Mouse (Mus musculus): ENCODE measurements at regions not wholly inside any gene's neighbourhood (a gene's known extent, or its start where the extent isn't known, plus 50 kb on each side); places are given as distances from the start of the nearest gene placed in this dataset.

DNA sequence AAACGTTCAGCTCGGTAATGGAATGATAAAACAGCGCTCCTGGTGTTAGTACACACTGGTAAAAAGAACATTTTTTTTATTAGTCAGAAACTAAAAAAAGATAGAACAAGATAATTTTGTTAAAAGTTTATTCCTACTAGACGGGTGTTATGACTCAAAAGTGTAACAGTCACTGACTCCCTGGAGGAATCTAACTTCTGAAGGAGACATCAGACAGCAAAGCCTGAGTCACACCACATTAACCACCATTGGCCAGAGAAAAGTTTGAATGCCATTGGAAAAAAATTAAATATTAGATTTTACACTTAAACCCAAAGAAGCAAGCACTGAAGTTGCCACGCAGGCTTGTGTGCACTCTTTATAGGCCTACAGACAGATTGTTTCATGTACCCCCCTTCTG is 205.3 kb downstream of the Nedd1 start:
- Histone ChIP-seq H3K9ac (ENCODE audit: low read depth, low read length) (no peak overlapping the region), H3K4me3 (ENCODE audit: low read length) (no peak overlapping the region), H3K27ac (ENCODE audit: low read depth, low read length) (no peak overlapping the region), H3K27me3 (replicated peaks; ENCODE audit: control insufficient read depth, insufficient read depth, low read length) (no peaks in the 10 kb centered on the region), H3K4me1 (ENCODE audit: control insufficient read depth, insufficient read depth, low read depth, low read length) (peaks cover 2% of the 10 kb centered on the region; the same call in 1 of the 2 replicates), H3K36me3 (ENCODE audit: control insufficient read depth, insufficient read depth, low read length) (no peaks in the 10 kb centered on the region), H3K4me2 (ENCODE audit: low read length) (no peak overlapping the region), H3K9me3 (ENCODE audit: control insufficient read depth, low read length) (no peaks in the 10 kb centered on the region)
- ATAC-seq: no peak
- 66% methylated on average over 5 of the region's 5 CpGs for WGBS

- Histone ChIP-seq H3K4me1 (ENCODE audit: control insufficient read depth, insufficient read depth, low read depth, low read length) (no peaks in the 10 kb centered on the region), H3K27me3 (replicated peaks; ENCODE audit: control insufficient read depth, insufficient read depth, low read length) (no peaks in the 10 kb centered on the region), H3K9ac (ENCODE audit: low read depth, low read length) (no peak overlapping the region), H3K27ac (ENCODE audit: low read depth, low read length) (no peak overlapping the region), H3K4me2 (ENCODE audit: low read length) (no peak overlapping the region), H3K36me3 (ENCODE audit: control insufficient read depth, insufficient read depth, low read length) (no peaks in the 10 kb centered on the region), H3K4me3 (ENCODE audit: low read length) (no peak overlapping the region), H3K9me3 (ENCODE audit: control insufficient read depth, low read length) (no peaks in the 10 kb centered on the region)
- no peak for ATAC-seq
- WGBS: 81% methylated on average over 7 of the region's 7 CpGs
Measured at GRCm38 (mm10) chr10:92511769-92512168, 210.5 kb downstream of the Nedd1 start.

- Histone ChIP-seq H3K4me1 (ENCODE audit: control insufficient read depth, insufficient read depth, low read depth, low read length) (no peaks in the 10 kb centered on the region), H3K4me3 (ENCODE audit: low read length) (no peak overlapping the region), H3K9me3 (ENCODE audit: control insufficient read depth, low read length) (no peaks in the 10 kb centered on the region), H3K36me3 (ENCODE audit: control insufficient read depth, insufficient read depth, low read length) (no peaks in the 10 kb centered on the region), H3K4me2 (ENCODE audit: low read length) (no peak overlapping the region), H3K9ac (ENCODE audit: low read depth, low read length) (no peak overlapping the region), H3K27ac (ENCODE audit: low read depth, low read length) (no peak overlapping the region), H3K27me3 (replicated peaks; ENCODE audit: control insufficient read depth, insufficient read depth, low read length) (no peaks in the 10 kb centered on the region)
- 86% methylated on average over 2 of the region's 2 CpGs for WGBS
- no peak for ATAC-seq
Measured at GRCm38 (mm10) chr10:92510677-92511076, 211.5 kb downstream of the Nedd1 start.

GRCm38 (mm10) chr10:92504271-92504670 is 217.9 kb downstream of the Nedd1 start:
- Histone ChIP-seq H3K9ac (ENCODE audit: low read depth, low read length) (no peak overlapping the region), H3K27me3 (replicated peaks; ENCODE audit: control insufficient read depth, insufficient read depth, low read length) (no peaks in the 10 kb centered on the region), H3K4me2 (ENCODE audit: low read length) (no peak overlapping the region), H3K27ac (ENCODE audit: low read depth, low read length) (no peak overlapping the region), H3K4me1 (ENCODE audit: control insufficient read depth, insufficient read depth, low read depth, low read length) (no peaks in the 10 kb centered on the region), H3K4me3 (ENCODE audit: low read length) (no peak overlapping the region), H3K36me3 (ENCODE audit: control insufficient read depth, insufficient read depth, low read length) (no peaks in the 10 kb centered on the region), H3K9me3 (ENCODE audit: control insufficient read depth, low read length) (no peaks in the 10 kb centered on the region)
- no peak for ATAC-seq
- WGBS: 87% methylated on average over 1 of the region's 1 CpGs

DNA sequence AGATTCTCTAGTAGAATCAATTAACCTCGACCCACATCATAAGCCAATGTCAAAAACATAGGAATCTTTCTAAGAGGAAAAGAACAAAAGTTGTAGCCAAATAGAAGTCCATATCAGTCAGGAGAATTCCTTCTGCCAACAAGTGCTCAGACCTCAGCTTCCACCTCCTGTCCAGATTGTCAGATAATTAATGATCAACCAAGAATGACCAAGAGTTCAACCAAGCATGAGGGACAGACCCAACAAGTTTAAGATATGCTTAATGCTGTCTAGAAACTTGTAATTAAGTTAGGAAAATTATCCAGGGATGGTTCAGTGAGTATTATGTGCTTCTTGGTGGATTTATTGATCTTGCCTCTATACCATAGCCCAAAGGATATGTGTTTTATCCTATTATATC is 238.6 kb downstream of the Nedd1 start:
- H3K27me3 ChIP-seq (replicated peaks; ENCODE audit: control insufficient read depth, insufficient read depth, low read length): no peaks in the 10 kb centered on the region
- 65% methylated on average over 1 of the region's 1 CpGs for WGBS
- H3K4me1 ChIP-seq (ENCODE audit: control insufficient read depth, insufficient read depth, low read depth, low read length): no peaks in the 10 kb centered on the region
- ATAC-seq: no peak
- H3K4me3 ChIP-seq (ENCODE audit: low read length): no peak overlapping the region
- no peaks in the 10 kb centered on the region for H3K36me3 ChIP-seq (ENCODE audit: control insufficient read depth, insufficient read depth, low read length)
- no peak overlapping the region for H3K9ac ChIP-seq (ENCODE audit: low read depth, low read length)
- H3K9me3 ChIP-seq (ENCODE audit: control insufficient read depth, low read length): peaks cover 5% of the 10 kb centered on the region; the same call in 1 of the 2 replicates
- no peak overlapping the region for H3K27ac ChIP-seq (ENCODE audit: low read depth, low read length)
- no peak overlapping the region for H3K4me2 ChIP-seq (ENCODE audit: low read length)

- Histone ChIP-seq H3K27me3 (replicated peaks; ENCODE audit: control insufficient read depth, insufficient read depth, low read length) (no peaks in the 10 kb centered on the region), H3K4me1 (ENCODE audit: control insufficient read depth, insufficient read depth, low read depth, low read length) (no peaks in the 10 kb centered on the region), H3K27ac (ENCODE audit: low read depth, low read length) (no peak overlapping the region), H3K4me2 (ENCODE audit: low read length) (no peak overlapping the region), H3K4me3 (ENCODE audit: low read length) (no peak overlapping the region), H3K36me3 (ENCODE audit: control insufficient read depth, insufficient read depth, low read length) (no peaks in the 10 kb centered on the region), H3K9me3 (ENCODE audit: control insufficient read depth, low read length) (no peaks in the 10 kb centered on the region; the same call in 1 of the 2 replicates), H3K9ac (ENCODE audit: low read depth, low read length) (no peak overlapping the region)
- ATAC-seq: no peak
- WGBS: 53% methylated on average over 3 of the region's 3 CpGs
Measured at GRCm38 (mm10) chr10:92473282-92473681, 248.9 kb downstream of the Nedd1 start.

DNA sequence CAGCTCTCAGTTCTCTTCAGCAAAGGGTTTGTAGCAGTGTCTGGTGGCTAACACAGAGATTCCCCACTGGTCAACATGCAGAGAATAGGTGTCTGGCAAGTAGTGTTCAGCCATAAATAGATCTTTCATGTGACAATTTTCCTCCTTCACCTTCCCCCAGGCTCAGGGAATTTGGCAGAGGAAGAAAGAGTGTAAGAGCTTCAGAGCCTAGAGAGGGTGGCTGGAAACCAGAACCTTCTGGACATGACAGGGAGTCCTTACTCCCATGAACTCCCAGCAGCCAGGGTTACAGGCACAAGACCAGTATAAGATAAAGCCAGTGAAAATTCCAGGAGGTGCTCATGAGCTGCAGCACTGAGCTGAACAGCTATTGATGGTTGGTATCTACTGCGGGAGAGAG is 251.1 kb downstream of the Nedd1 start:
- H3K4me1 ChIP-seq (ENCODE audit: control insufficient read depth, insufficient read depth, low read depth, low read length): no peaks in the 10 kb centered on the region
- H3K9me3 ChIP-seq (ENCODE audit: control insufficient read depth, low read length): no peaks in the 10 kb centered on the region; the same call in 1 of the 2 replicates
- no peak overlapping the region for H3K4me3 ChIP-seq (ENCODE audit: low read length)
- no peaks in the 10 kb centered on the region for H3K36me3 ChIP-seq (ENCODE audit: control insufficient read depth, insufficient read depth, low read length)
- WGBS: 97% methylated on average over 1 of the region's 1 CpGs
- no peak overlapping the region for H3K4me2 ChIP-seq (ENCODE audit: low read length)
- no peak overlapping the region for H3K27ac ChIP-seq (ENCODE audit: low read depth, low read length)
- H3K9ac ChIP-seq (ENCODE audit: low read depth, low read length): no peak overlapping the region
- no peak for ATAC-seq
- no peaks in the 10 kb centered on the region for H3K27me3 ChIP-seq (replicated peaks; ENCODE audit: control insufficient read depth, insufficient read depth, low read length)

DNA sequence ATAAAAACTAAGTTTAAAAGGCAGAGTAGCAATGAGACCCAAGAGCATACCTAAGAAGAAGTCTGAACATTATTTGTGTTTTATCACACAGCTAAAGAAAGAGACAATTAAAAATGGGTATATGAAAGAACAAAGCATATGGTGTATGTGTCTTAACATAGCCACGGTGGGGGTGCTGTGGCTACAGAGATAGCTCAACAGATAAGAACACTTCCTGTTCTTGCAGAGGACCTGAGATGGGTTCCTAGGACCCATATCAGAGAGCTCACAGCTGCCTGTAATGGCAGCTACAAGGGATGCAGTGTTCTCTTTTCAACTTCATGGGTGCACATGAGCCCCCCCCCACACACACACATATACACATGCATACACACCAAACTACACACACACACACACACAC is 267.0 kb downstream of the Nedd1 start:
- H3K27me3 ChIP-seq (replicated peaks; ENCODE audit: control insufficient read depth, insufficient read depth, low read length): no peaks in the 10 kb centered on the region
- no peaks in the 10 kb centered on the region for H3K9me3 ChIP-seq (ENCODE audit: control insufficient read depth, low read length)
- no peak overlapping the region for H3K9ac ChIP-seq (ENCODE audit: low read depth, low read length)
- no peak overlapping the region for H3K4me3 ChIP-seq (ENCODE audit: low read length)
- H3K4me2 ChIP-seq (ENCODE audit: low read length): no peak overlapping the region
- ATAC-seq: no peak
- H3K27ac ChIP-seq (ENCODE audit: low read depth, low read length): no peak overlapping the region
- 96% methylated on average over 1 of the region's 1 CpGs for WGBS
- no peaks in the 10 kb centered on the region for H3K36me3 ChIP-seq (ENCODE audit: control insufficient read depth, insufficient read depth, low read length)
- H3K4me1 ChIP-seq (ENCODE audit: control insufficient read depth, insufficient read depth, low read depth, low read length): no peaks in the 10 kb centered on the region

DNA sequence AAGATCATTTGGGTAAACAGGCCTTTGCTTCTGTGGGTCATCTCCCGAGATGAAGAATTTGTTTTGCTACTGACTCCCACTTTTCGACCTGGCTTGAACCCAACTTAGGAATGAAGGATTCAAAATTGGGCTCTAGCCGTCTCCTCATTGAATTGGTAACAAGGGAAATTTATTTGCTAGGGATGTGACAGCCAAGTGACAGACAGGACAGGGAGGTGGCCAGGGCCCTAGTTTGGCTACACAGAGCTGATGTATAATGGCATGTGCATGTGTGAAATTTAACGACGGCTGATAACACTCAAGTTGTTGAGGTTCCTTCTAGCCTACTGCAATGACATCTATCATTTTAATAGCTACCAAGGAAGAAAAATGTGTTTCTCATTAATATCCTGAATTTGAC is 268.7 kb downstream of the Nedd1 start:
- Histone ChIP-seq H3K4me1 (ENCODE audit: control insufficient read depth, insufficient read depth, low read depth, low read length) (no peaks in the 10 kb centered on the region), H3K4me2 (ENCODE audit: low read length) (no peak overlapping the region), H3K9me3 (ENCODE audit: control insufficient read depth, low read length) (no peaks in the 10 kb centered on the region), H3K9ac (ENCODE audit: low read depth, low read length) (no peak overlapping the region), H3K27ac (ENCODE audit: low read depth, low read length) (no peak overlapping the region), H3K4me3 (ENCODE audit: low read length) (no peak overlapping the region), H3K36me3 (ENCODE audit: control insufficient read depth, insufficient read depth, low read length) (no peaks in the 10 kb centered on the region), H3K27me3 (replicated peaks; ENCODE audit: control insufficient read depth, insufficient read depth, low read length) (no peaks in the 10 kb centered on the region)
- no peak for ATAC-seq
- WGBS: 77% methylated on average over 5 of the region's 5 CpGs

- Histone ChIP-seq H3K36me3 (ENCODE audit: control insufficient read depth, insufficient read depth, low read length) (no peaks in the 10 kb centered on the region), H3K9ac (ENCODE audit: low read depth, low read length) (no peak overlapping the region), H3K4me2 (ENCODE audit: low read length) (no peak overlapping the region), H3K4me3 (ENCODE audit: low read length) (no peak overlapping the region), H3K27me3 (replicated peaks; ENCODE audit: control insufficient read depth, insufficient read depth, low read length) (no peaks in the 10 kb centered on the region), H3K4me1 (ENCODE audit: control insufficient read depth, insufficient read depth, low read depth, low read length) (no peaks in the 10 kb centered on the region), H3K9me3 (ENCODE audit: control insufficient read depth, low read length) (no peaks in the 10 kb centered on the region), H3K27ac (ENCODE audit: low read depth, low read length) (no peak overlapping the region)
- no peak for ATAC-seq
- WGBS: 60% methylated on average over 2 of the region's 2 CpGs
Measured at GRCm38 (mm10) chr10:92445957-92446356, 276.3 kb downstream of the Nedd1 start.

Data from hindbrain, embryonic 16.5 days (tissue).